Mouse (Mus musculus) midbrain, embryonic 13.5 days (tissue): Measurements from ENCODE around the gene Brd7. TPM values are rescaled to one million over a fixed set of nuclear protein-coding genes. Genes with fewer than 3 reads are reported as not detected.

Experiments
- ATAC-seq: fragments of 200-750 bp; cut with Nextera tagmentation; 2 replicates; pipeline ENCODE4 v1.8.0; 2017; ENCODE audit warnings: mild to moderate bottlenecking, moderate TSS enrichment, moderate library complexity
- H3K27ac ChIP-seq: fragments of 300-500 bp; sonication (generic); 2 replicates; pipeline ENCODE4 v1.5.1; 2015; ENCODE audit warnings: inconsistent platforms, mild to moderate bottlenecking, moderate library complexity
- H3K27me3 ChIP-seq: fragments of 300-500 bp; sonication (generic); 2 replicates; pipeline ENCODE4 v1.6.1; 2015; ENCODE audit warnings: mild to moderate bottlenecking, inconsistent platforms
- H3K36me3 ChIP-seq: fragments of 300-500 bp; sonication (generic); 2 replicates; pipeline ENCODE4 v1.6.1; 2015; ENCODE audit warnings: mild to moderate bottlenecking, inconsistent platforms
- H3K4me1 ChIP-seq: fragments of 300-500 bp; sonication (generic); replicated peaks from 2 replicates; pipeline ENCODE4 v1.6.1; 2015; ENCODE audit warnings: inconsistent platforms
- H3K4me2 ChIP-seq: fragments of 300-500 bp; sonication (generic); replicated peaks from 2 replicates; pipeline ENCODE4 v1.6.1; 2015; ENCODE audit warnings: moderate library complexity, mild to moderate bottlenecking, inconsistent platforms
- H3K4me3 ChIP-seq: fragments of 300-500 bp; sonication (generic); replicated peaks from 2 replicates; pipeline ENCODE4 v1.5.1; 2015; ENCODE audit warnings: mild to moderate bottlenecking, inconsistent platforms
- H3K9ac ChIP-seq: fragments of 300-500 bp; sonication (generic); replicated peaks from 2 replicates; pipeline ENCODE4 v1.6.1; 2015; ENCODE audit warnings: mild to moderate bottlenecking, inconsistent platforms
- H3K9me3 ChIP-seq: fragments of 300-500 bp; sonication (generic); 2 replicates; pipeline ENCODE4 v1.6.1; 2016; ENCODE audit warnings: mild to moderate bottlenecking, inconsistent platforms
- WGBS: fragments of 180-500 bp; shearing (Covaris S2); methylation state at CpG from one replicate; pipeline ENCODE4 v1.1.7; 2015; 5-methylcytosine and 5-hydroxymethylcytosine counted together
- polyA plus RNA-seq: library from polyadenylated mRNA; unstranded; fragments of >200 nt; fragmentation: Nextera tagmentation; extraction: Ambion mirVana; gene quantifications from 2 replicates; pipeline ENCODE4 v1.2.1, GENCODE M21; 2015

Brd7 gene
- polyA plus RNA-seq, 1 experiment from 2014 or later = 79.9 TPM

DNA sequence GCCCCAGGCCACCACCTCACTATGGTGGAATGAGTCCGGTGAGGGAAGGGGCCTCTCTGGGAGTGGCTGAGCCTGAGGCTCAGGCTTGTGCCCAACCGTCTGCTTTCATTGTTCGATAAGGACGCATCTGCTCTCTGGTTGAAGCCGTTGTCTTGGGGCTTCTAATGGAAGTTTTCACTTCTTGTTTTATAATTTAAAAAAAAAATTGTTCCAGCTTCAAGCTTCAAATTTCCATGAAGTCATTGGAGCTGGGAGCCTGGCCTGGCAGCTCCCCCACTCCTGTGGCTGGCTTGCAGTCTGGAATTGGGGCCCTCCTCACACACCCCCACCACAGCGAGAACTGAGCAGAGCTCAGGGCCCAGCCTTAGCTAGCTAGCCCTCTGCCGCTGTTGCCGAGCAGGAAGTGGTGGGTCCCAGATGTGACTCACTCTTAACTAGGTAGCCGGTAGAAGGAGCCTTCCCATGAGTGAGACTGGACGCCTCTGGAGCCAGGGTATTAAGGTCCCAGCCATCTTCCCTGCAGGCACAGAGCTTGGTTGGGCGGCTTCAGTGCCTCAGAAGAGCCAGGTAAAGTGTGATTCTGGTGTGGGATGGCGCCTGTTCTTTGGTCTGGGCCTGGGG lies 73.3 kb downstream of the Brd7 start:
- ATAC-seq = no peak
- no peaks in the 10 kb centered on the region for H3K36me3 ChIP-seq
- 70% methylated on average over 12 of the region's 12 CpGs for WGBS

DNA sequence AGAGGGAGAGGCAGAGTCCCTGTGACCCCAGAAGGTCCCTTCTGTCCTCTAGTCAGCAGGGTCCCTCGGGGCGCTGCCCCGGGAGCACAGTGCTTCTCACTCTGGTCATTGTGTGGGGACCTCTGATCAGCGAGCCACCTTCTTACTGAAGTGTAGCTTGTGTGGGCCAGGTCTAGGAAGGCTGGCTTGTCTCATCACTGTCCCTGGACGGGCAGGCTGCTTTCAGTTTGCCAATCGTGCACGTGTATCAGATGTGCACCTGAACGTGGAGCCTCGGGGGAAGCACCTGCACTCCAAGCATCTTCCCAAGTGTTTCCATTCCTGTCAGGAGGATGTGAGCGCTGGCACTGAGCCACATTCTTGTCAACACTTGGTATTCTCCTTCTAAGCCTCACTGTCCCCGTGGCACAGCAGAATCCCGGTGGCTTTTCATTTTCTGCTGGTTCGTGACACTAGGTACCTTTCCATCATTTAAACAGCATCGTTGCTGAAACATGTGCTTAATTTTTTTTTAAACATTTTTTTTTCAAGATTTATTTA lies 75.5 kb downstream of the Brd7 start:
- no peak overlapping the region for H3K4me2 ChIP-seq
- no peak overlapping the region for H3K9ac ChIP-seq
- WGBS = 91% methylated on average over 14 of the region's 14 CpGs
- no peak overlapping the region for H3K4me3 ChIP-seq
- H3K27me3 ChIP-seq = no peaks in the 10 kb centered on the region
- H3K27ac ChIP-seq = no peak overlapping the region
- no peak for ATAC-seq
- H3K4me1 ChIP-seq = no peaks in the 10 kb centered on the region
- no peaks in the 10 kb centered on the region for H3K36me3 ChIP-seq
- H3K9me3 ChIP-seq = no peaks in the 10 kb centered on the region

More for the DNA sequence above, 73.3 kb downstream of the Brd7 start:
- no peak overlapping the region for H3K4me2 ChIP-seq
- no peak overlapping the region for H3K9ac ChIP-seq
- H3K9me3 ChIP-seq = no peaks in the 10 kb centered on the region
- no peak overlapping the region for H3K4me3 ChIP-seq
- H3K27me3 ChIP-seq = no peaks in the 10 kb centered on the region
- no peak overlapping the region for H3K27ac ChIP-seq
- H3K4me1 ChIP-seq = no peaks in the 10 kb centered on the region

- ATAC-seq = no peak
- Histone ChIP-seq H3K4me3 (no peak overlapping the region), H3K36me3 (no peaks in the 10 kb centered on the region)
Observed at GRCm38 (mm10) chr8:88285469-88286356, 76.3 kb downstream of the Brd7 start.

DNA sequence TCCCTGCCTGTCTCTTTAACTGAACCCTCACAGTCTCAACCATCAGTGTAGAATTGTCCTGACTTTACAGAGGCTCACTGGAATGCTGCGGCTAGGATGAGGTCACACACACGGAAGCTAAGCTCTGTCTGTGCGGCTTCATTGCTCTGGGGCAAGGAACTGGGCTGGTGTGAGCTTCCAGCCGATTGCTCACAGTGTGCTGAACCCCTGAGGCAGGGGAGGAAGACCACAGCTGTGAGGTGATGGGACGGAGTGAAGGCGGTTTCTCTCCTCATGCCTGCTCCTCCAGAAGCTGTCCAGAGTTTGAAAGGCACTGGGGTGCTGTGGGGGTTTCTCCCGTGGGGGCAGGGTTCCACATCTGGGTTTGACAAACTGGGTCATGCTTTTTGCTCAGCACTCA lies 77.3 kb downstream of the Brd7 start:
- Histone ChIP-seq H3K9ac (no peak overlapping the region), H3K27me3 (no peaks in the 10 kb centered on the region), H3K9me3 (no peaks in the 10 kb centered on the region; the same call in 1 of the 2 replicates), H3K4me1 (no peaks in the 10 kb centered on the region), H3K36me3 (no peaks in the 10 kb centered on the region), H3K4me2 (no peak overlapping the region), H3K4me3 (no peak overlapping the region), H3K27ac (no peak overlapping the region)
- 60% methylated on average over 7 of the region's 7 CpGs for WGBS
- no peak for ATAC-seq

More at GRCm38 (mm10) chr8:88285469-88286356, 76.3 kb downstream of the Brd7 start:
- Histone ChIP-seq H3K4me2 (no peak overlapping the region), H3K9ac (no peak overlapping the region), H3K27me3 (no peaks in the 10 kb centered on the region), H3K4me1 (no peaks in the 10 kb centered on the region), H3K9me3 (no peaks in the 10 kb centered on the region), H3K27ac (no peak overlapping the region)
- WGBS = 86% methylated on average over 8 of the region's 8 CpGs

GRCm38 (mm10) chr8:88283243-88284115 lies 78.5 kb downstream of the Brd7 start:
- H3K27ac ChIP-seq = no peak overlapping the region
- no peak overlapping the region for H3K4me2 ChIP-seq
- H3K9me3 ChIP-seq = no peaks in the 10 kb centered on the region; the same call in 1 of the 2 replicates
- no peaks in the 10 kb centered on the region for H3K36me3 ChIP-seq
- 87% methylated on average over 13 of the region's 13 CpGs for WGBS
- no peak overlapping the region for H3K9ac ChIP-seq
- H3K4me1 ChIP-seq = no peaks in the 10 kb centered on the region
- ATAC-seq = no peak
- H3K27me3 ChIP-seq = no peaks in the 10 kb centered on the region
- H3K4me3 ChIP-seq = no peak overlapping the region

DNA sequence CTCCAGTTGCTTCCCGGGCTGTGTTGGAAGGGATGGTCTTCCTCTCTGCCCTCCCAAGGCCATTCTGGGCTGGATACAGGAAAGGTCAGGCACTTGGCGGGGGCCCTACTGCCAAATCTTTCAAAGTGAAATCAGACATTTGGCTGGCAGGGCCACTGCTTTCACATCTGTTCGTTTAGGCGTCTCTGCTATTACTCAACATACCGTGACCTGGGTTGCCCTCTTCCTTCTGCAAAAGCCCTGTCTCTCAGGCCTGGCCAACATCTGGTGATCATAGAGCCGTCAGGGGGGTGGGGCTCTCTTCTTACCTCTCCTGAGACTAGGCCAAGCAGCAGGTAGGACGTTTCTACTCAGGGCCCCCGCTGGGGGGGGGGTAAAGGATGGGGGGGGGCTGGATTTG lies 79.3 kb downstream of the Brd7 start:
- Histone ChIP-seq H3K36me3 (no peaks in the 10 kb centered on the region), H3K9me3 (no peaks in the 10 kb centered on the region; the same call in 1 of the 2 replicates), H3K27ac (no peak overlapping the region), H3K9ac (no peak overlapping the region), H3K4me3 (no peak overlapping the region), H3K4me1 (no peaks in the 10 kb centered on the region), H3K27me3 (no peaks in the 10 kb centered on the region), H3K4me2 (no peak overlapping the region)
- no peak for ATAC-seq
- 63% methylated on average over 8 of the region's 8 CpGs for WGBS

Other genes with a start within 250 kb of the Brd7 start
- gene Cnep1r1, start 243.4 kb downstream of the Brd7 start, polyA plus RNA-seq = 46.5 and 47.5 TPM in 2 replicates
- gene Heatr3, start 224.3 kb downstream of the Brd7 start, polyA plus RNA-seq = 36.8 and 37.3 TPM in 2 replicates
- 9.1 and 9.7 TPM in 2 replicates for gene Tent4b, start 163.0 kb downstream of the Brd7 start, polyA plus RNA-seq
- gene Adcy7, start 89.8 kb downstream of the Brd7 start, polyA plus RNA-seq = 1.3 and 1.7 TPM in 2 replicates
- 68.4 and 79.8 TPM in 2 replicates for gene Nkd1, start 159.2 kb upstream of the Brd7 start, polyA plus RNA-seq